Mouse (Mus musculus): ENCODE data around the gene Olfr477. TPM values are rescaled to one million over a fixed set of nuclear protein-coding genes. Genes with fewer than 3 reads are reported as not detected.
"Not testable (repeated sequence)": the region's sequence is repeated elsewhere in the genome, so short reads cannot be mapped to it uniquely, and the experiment has no call there.

Olfr477 gene
- not detected in 2 replicates for polyA plus RNA-seq (2014; fragmentation: Nextera tagmentation; extraction: Ambion mirVana)

DNA sequence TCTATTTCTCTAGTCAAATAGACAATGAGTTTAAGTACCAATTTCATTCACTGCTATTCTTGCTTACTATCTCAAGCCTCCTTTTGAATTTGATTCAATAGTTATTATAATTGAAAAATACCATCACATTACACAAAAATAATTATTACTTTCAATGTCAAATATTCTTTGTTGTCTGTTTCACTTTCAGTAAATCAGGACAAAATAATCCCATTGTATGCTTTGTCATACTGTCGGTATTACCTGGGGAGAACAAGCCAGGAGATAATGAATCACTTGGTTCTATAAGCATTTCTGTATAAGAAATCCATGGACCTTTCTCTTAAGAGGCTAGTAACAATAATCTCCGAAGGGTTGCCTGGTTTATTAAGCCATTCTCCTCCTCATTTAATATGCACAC, at the start of gene Olfr477:
Gene Olfr477 (plus strand): TSS at position 301 of the 400 bp plus-strand sequence.
- no peak within 1 kb of the TSS for H3K4me3 ChIP-seq (ENCODE audit: low read depth, low read length)
- 88% methylated on average over 2 of the region's 2 CpGs for WGBS
- H3K4me1 ChIP-seq (ENCODE audit: control insufficient read depth, insufficient read depth, low read length), result no peaks in the 10 kb centered on the region
- no peak for ATAC-seq (ENCODE audit: insufficient read depth, low FRiP score, low TSS enrichment)
- DNase-seq (ENCODE audit: low spot score), result no peak
- no peaks in the 10 kb centered on the region for H3K9me3 ChIP-seq (ENCODE audit: control insufficient read depth, low read length)
- H3K9ac ChIP-seq (ENCODE audit: low read length), result no peak within 1 kb of the TSS
- H3K4me2 ChIP-seq (ENCODE audit: low read depth), result no peak within 1 kb of the TSS
- H3K27me3 ChIP-seq (ENCODE audit: control insufficient read depth, insufficient read depth, low read length), result no peaks in the 10 kb centered on the region
- H3K27ac ChIP-seq (ENCODE audit: low read depth, low read length), result no peak within 1 kb of the TSS
- H3K36me3 ChIP-seq (ENCODE audit: control insufficient read depth, insufficient read depth, low read length), result no peaks in the 10 kb centered on the region

DNA sequence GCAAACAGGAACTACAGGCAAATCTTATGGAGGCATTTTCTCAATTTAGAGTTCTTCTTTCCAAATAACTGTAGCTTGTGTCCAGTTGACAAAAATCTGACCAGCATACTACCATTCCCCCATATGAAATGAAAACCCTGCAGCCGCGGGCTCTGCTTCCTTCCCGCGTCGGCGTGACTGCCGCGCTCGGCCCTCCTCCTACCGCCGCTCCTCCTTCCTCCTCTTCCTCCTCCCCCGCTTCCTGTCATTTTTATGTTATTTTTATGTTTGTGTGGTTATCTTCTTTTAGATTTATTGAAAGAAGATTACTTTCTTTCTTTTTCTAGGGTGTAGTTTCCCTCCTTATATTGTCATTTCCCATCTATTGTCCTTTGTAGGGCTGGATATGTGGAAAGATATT, 34.0 kb upstream of the Olfr477 start:
- not testable (repeated sequence) for H3K9ac ChIP-seq (ENCODE audit: low read length); H3K27me3 ChIP-seq (ENCODE audit: control insufficient read depth, insufficient read depth, low read length); ATAC-seq (ENCODE audit: insufficient read depth, low FRiP score, low TSS enrichment); H3K4me2 ChIP-seq (ENCODE audit: low read depth); H3K4me1 ChIP-seq (ENCODE audit: control insufficient read depth, insufficient read depth, low read length); DNase-seq (ENCODE audit: low spot score); H3K4me3 ChIP-seq (ENCODE audit: low read depth, low read length); H3K9me3 ChIP-seq (ENCODE audit: control insufficient read depth, low read length); H3K27ac ChIP-seq (ENCODE audit: low read depth, low read length); H3K36me3 ChIP-seq (ENCODE audit: control insufficient read depth, insufficient read depth, low read length)
- WGBS, result 96% methylated on average over 12 of the region's 12 CpGs

DNA sequence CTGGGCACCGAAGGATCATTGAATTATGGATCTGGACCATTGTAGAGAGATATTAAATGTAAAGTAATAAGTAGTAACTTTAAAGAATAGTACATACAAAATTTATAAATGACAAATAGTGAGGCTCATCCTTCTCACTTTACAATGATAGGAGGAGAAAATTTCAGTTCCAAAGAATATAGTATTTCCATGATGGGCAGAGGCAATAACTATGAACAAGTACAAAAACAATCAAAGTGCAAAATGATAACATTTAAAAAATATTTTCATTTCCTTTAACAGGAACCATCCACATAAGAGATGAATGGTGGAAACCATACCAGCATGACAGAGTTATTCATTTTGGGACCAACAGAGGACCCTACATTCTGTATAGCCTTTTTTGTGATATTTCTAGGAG, 32.1 kb upstream of the Olfr477 start, which contains the start of gene Olfr474:
Gene Olfr474 (plus strand): TSS at position 301 of the 400 bp plus-strand sequence.
- 97% methylated on average over 1 of the region's 1 CpGs for WGBS
- no peaks in the 10 kb centered on the region for H3K9me3 ChIP-seq (ENCODE audit: control insufficient read depth, low read length)
- no peak within 1 kb of the TSS for H3K4me3 ChIP-seq (ENCODE audit: low read depth, low read length)
- H3K9ac ChIP-seq (ENCODE audit: low read length), result no peak within 1 kb of the TSS
- no peak within 1 kb of the TSS for H3K4me2 ChIP-seq (ENCODE audit: low read depth)
- no peak for ATAC-seq (ENCODE audit: insufficient read depth, low FRiP score, low TSS enrichment)
- no peak for DNase-seq (ENCODE audit: low spot score)
- H3K27ac ChIP-seq (ENCODE audit: low read depth, low read length), result no peak within 1 kb of the TSS
- no peaks in the 10 kb centered on the region for H3K27me3 ChIP-seq (ENCODE audit: control insufficient read depth, insufficient read depth, low read length)
- H3K36me3 ChIP-seq (ENCODE audit: control insufficient read depth, insufficient read depth, low read length), result no peaks in the 10 kb centered on the region
- no peaks in the 10 kb centered on the region for H3K4me1 ChIP-seq (ENCODE audit: control insufficient read depth, insufficient read depth, low read length)

DNA sequence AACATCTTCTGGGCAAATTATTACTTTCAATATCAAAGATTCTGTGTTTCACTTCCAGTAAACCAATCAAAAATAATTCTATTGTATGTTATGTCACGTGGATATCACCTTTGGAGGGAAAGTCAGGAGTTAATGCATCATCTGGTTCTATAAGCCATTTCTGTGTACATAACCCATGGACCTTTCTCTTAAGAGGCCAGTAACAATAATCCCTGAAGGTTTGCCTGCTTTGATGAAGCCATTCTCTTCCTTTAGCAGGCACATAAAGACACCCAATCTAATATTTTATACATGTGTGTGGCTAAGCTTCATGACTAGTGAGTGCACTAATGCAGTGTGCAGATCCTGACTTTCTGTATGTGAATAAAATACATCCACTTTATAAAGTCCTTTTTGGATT, 22.0 kb upstream of the Olfr477 start, which contains the start of gene Olfr476:
Gene Olfr476 (plus strand): TSS at position 301 of the 400 bp plus-strand sequence.
- Histone ChIP-seq H3K9me3 (ENCODE audit: control insufficient read depth, low read length) (no peaks in the 10 kb centered on the region), H3K27me3 (ENCODE audit: control insufficient read depth, insufficient read depth, low read length) (no peaks in the 10 kb centered on the region), H3K27ac (ENCODE audit: low read depth, low read length) (no peak within 1 kb of the TSS), H3K4me3 (ENCODE audit: low read depth, low read length) (no peak within 1 kb of the TSS), H3K4me2 (ENCODE audit: low read depth) (no peak within 1 kb of the TSS), H3K9ac (ENCODE audit: low read length) (no peak within 1 kb of the TSS), H3K4me1 (ENCODE audit: control insufficient read depth, insufficient read depth, low read length) (no peaks in the 10 kb centered on the region), H3K36me3 (ENCODE audit: control insufficient read depth, insufficient read depth, low read length) (no peaks in the 10 kb centered on the region)
- no peak for ATAC-seq (ENCODE audit: insufficient read depth, low FRiP score, low TSS enrichment)
- no peak for DNase-seq (ENCODE audit: low spot score)
- 70% methylated on average over 1 of the region's 1 CpGs for WGBS

DNA sequence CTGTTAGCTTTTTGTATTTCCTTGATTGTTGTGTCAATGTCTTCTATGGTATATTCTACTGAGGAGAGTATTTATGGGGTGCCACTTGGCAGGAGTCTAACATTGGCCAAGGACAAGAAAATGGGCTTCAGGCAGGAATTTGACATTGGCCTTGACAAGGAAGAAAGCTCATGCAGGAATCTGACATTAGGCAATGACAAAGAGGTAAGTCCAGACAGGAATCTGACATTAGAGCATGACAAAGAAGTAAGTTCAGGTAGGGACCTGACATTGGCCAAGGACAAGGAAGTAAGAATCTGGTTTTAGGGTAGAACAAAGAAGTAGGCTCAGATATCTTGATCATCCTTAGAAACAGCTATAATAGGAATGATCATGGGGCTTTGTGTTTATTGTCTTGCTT, 27.8 kb downstream of the Olfr477 start:
- H3K9me3 ChIP-seq (ENCODE audit: control insufficient read depth, low read length); ATAC-seq (ENCODE audit: insufficient read depth, low FRiP score, low TSS enrichment); H3K4me1 ChIP-seq (ENCODE audit: control insufficient read depth, insufficient read depth, low read length); H3K36me3 ChIP-seq (ENCODE audit: control insufficient read depth, insufficient read depth, low read length); H3K27ac ChIP-seq (ENCODE audit: low read depth, low read length); H3K9ac ChIP-seq (ENCODE audit: low read length); H3K4me3 ChIP-seq (ENCODE audit: low read depth, low read length); H3K27me3 ChIP-seq (ENCODE audit: control insufficient read depth, insufficient read depth, low read length); DNase-seq (ENCODE audit: low spot score); H3K4me2 ChIP-seq (ENCODE audit: low read depth): not testable (repeated sequence)

DNA sequence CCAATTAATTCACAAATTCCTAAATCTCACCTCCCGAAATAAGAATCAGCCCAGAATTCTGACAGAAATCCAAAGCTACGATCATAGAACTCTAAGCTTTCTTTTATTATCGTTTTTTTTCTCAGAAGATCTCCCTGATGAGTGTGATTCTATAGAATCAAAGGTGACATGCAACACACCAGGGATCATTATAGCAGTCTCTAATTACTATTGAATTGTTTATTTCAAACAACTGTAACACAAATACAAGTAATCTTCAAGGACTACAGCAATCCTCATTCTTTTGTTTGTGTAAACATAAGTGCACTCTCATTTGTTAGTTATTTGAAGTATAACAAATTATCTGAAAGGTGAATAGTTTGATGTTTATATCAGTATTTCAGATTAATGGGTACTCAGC, 47.4 kb downstream of the Olfr477 start, which contains the start of gene Olfr478:
Gene Olfr478 (minus strand): TSS at position 101 of the 400 bp plus-strand sequence.
- Histone ChIP-seq H3K4me2 (ENCODE audit: low read depth) (no peak within 1 kb of the TSS), H3K9ac (ENCODE audit: low read length) (no peak within 1 kb of the TSS), H3K36me3 (ENCODE audit: control insufficient read depth, insufficient read depth, low read length) (no peaks in the 10 kb centered on the region), H3K9me3 (ENCODE audit: control insufficient read depth, low read length) (no peaks in the 10 kb centered on the region), H3K27me3 (ENCODE audit: control insufficient read depth, insufficient read depth, low read length) (no peaks in the 10 kb centered on the region), H3K4me1 (ENCODE audit: control insufficient read depth, insufficient read depth, low read length) (no peaks in the 10 kb centered on the region), H3K27ac (ENCODE audit: low read depth, low read length) (no peak within 1 kb of the TSS), H3K4me3 (ENCODE audit: low read depth, low read length) (no peak within 1 kb of the TSS)
- WGBS, result 89% methylated on average over 3 of the region's 3 CpGs
- DNase-seq (ENCODE audit: low spot score) (no peak), ATAC-seq (ENCODE audit: insufficient read depth, low FRiP score, low TSS enrichment) (no peak)

Other genes starting within 250 kb of the Olfr477 start
- gene Cyb5r2, start 228.7 kb upstream of the Olfr477 start, polyA plus RNA-seq (2014; fragmentation: Nextera tagmentation; extraction: Ambion mirVana), result 0.28 TPM in 1 of 2 replicates, not detected in the other
- gene Ovch2, start 185.5 kb upstream of the Olfr477 start, polyA plus RNA-seq (2014; fragmentation: Nextera tagmentation; extraction: Ambion mirVana), result not detected in 2 replicates
- not detected in 2 replicates for gene Olfr467, start 174.4 kb upstream of the Olfr477 start, polyA plus RNA-seq (2014; fragmentation: Nextera tagmentation; extraction: Ambion mirVana)
- gene Olfr469, start 161.2 kb upstream of the Olfr477 start, polyA plus RNA-seq (2014; fragmentation: Nextera tagmentation; extraction: Ambion mirVana), result not detected in 2 replicates
- not detected in 2 replicates for gene Olfr470, start 139.2 kb upstream of the Olfr477 start, polyA plus RNA-seq (2014; fragmentation: Nextera tagmentation; extraction: Ambion mirVana)
- gene Olfr472, start 88.8 kb upstream of the Olfr477 start, polyA plus RNA-seq (2014; fragmentation: Nextera tagmentation; extraction: Ambion mirVana), result not detected in 2 replicates
- gene Olfr473, start 56.2 kb upstream of the Olfr477 start, polyA plus RNA-seq (2014; fragmentation: Nextera tagmentation; extraction: Ambion mirVana), result not detected in 2 replicates
- gene Olfr474, start 32.0 kb upstream of the Olfr477 start, polyA plus RNA-seq (2014; fragmentation: Nextera tagmentation; extraction: Ambion mirVana), result not detected in 2 replicates
- not detected in 2 replicates for gene Olfr476, start 21.9 kb upstream of the Olfr477 start, polyA plus RNA-seq (2014; fragmentation: Nextera tagmentation; extraction: Ambion mirVana)
- gene Olfr478, start 47.3 kb downstream of the Olfr477 start, polyA plus RNA-seq (2014; fragmentation: Nextera tagmentation; extraction: Ambion mirVana), result not detected in 2 replicates
- not detected in 2 replicates for gene Olfr479, start 64.0 kb downstream of the Olfr477 start, polyA plus RNA-seq (2014; fragmentation: Nextera tagmentation; extraction: Ambion mirVana)
- not detected in 2 replicates for gene Olfr480, start 80.7 kb downstream of the Olfr477 start, polyA plus RNA-seq (2014; fragmentation: Nextera tagmentation; extraction: Ambion mirVana)
- not detected in 2 replicates for gene Olfr481, start 93.2 kb downstream of the Olfr477 start, polyA plus RNA-seq (2014; fragmentation: Nextera tagmentation; extraction: Ambion mirVana)
- gene Olfr482, start 110.9 kb downstream of the Olfr477 start, polyA plus RNA-seq (2014; fragmentation: Nextera tagmentation; extraction: Ambion mirVana), result not detected in 2 replicates
- not detected in 2 replicates for gene Olfr483, start 114.2 kb downstream of the Olfr477 start, polyA plus RNA-seq (2014; fragmentation: Nextera tagmentation; extraction: Ambion mirVana)
- not detected in 2 replicates for gene Olfr484, start 140.8 kb downstream of the Olfr477 start, polyA plus RNA-seq (2014; fragmentation: Nextera tagmentation; extraction: Ambion mirVana)
- not detected in 2 replicates for gene Olfr485, start 173.2 kb downstream of the Olfr477 start, polyA plus RNA-seq (2014; fragmentation: Nextera tagmentation; extraction: Ambion mirVana)
- gene Olfr486, start 186.0 kb downstream of the Olfr477 start, polyA plus RNA-seq (2014; fragmentation: Nextera tagmentation; extraction: Ambion mirVana), result not detected in 2 replicates
- gene Olfr487, start 227.9 kb downstream of the Olfr477 start, polyA plus RNA-seq (2014; fragmentation: Nextera tagmentation; extraction: Ambion mirVana), result not detected in 2 replicates